Mouse (Mus musculus) MEL (cell line): Measurements from ENCODE around the gene Rexo5.

Source experiments
- CTCF ChIP-seq, 3 experiments: IDR thresholded peaks in 2 of 3; conservative IDR thresholded peaks in 1 of 3; 2 replicates each; pipeline ENCODE4 v1.5.1; 2011 to 2012; ENCODE audit warnings: low read length in 3 of 3, low read depth in 2 of 3, mild to moderate bottlenecking in 2 of 3, improper control_type of control experiment in 1 of 3, inconsistent platforms in 1 of 3, mixed read lengths in 1 of 3, moderate library complexity in 1 of 3; ENCODE audit not compliant: control insufficient read depth in 1 of 3, insufficient read depth in 1 of 3, poor library complexity in 1 of 3, severe bottlenecking in 1 of 3
- ELF1 ChIP-seq: IDR thresholded peaks from 2 replicates; pipeline ENCODE4 v1.6.1; 2014; ENCODE audit warnings: low read depth, mild to moderate bottlenecking, inconsistent platforms, low read length, improper control_type of control experiment, moderate library complexity
- EP300 ChIP-seq, 2 experiments: IDR thresholded peaks; 2 replicates each; pipeline ENCODE4 v1.6.1; 2011; ENCODE audit warnings: improper control_type of control experiment in 2 of 2, low read length in 2 of 2, low read depth in 1 of 2, mild to moderate bottlenecking in 1 of 2
- GATA1 ChIP-seq: IDR thresholded peaks from 2 replicates; pipeline ENCODE4 v1.6.1; 2011; ENCODE audit warnings: low read depth, low read length, improper control_type of control experiment
- MAX ChIP-seq: IDR thresholded peaks from 2 replicates; pipeline ENCODE4 v1.6.1; 2011; ENCODE audit warnings: low read length, improper control_type of control experiment
- POLR2A ChIP-seq, 2 experiments: IDR thresholded peaks; 2 replicates each; pipeline ENCODE4 v1.6.1; 2011 to 2012; ENCODE audit warnings: low read length in 2 of 2, mild to moderate bottlenecking in 2 of 2, control low read depth in 1 of 2, improper control_type of control experiment in 1 of 2, low read depth in 1 of 2, moderate library complexity in 1 of 2; ENCODE audit not compliant: control insufficient read depth in 1 of 2, insufficient read depth in 1 of 2, poor library complexity in 1 of 2
- TCF12 ChIP-seq: IDR thresholded peaks from 2 replicates; pipeline ENCODE4 v1.6.1; 2014; ENCODE audit warnings: low read depth, mild to moderate bottlenecking, inconsistent platforms, low read length, improper control_type of control experiment, moderate library complexity
- UBTF ChIP-seq: IDR thresholded peaks from 2 replicates; pipeline ENCODE4 v1.6.1; 2012; ENCODE audit warnings: low read depth, mild to moderate bottlenecking, inconsistent platforms, low read length, improper control_type of control experiment, moderate library complexity, borderline replicate concordance; ENCODE audit not compliant: insufficient read depth
- USF1 ChIP-seq: IDR thresholded peaks from 2 replicates; pipeline ENCODE4 v1.6.1; 2014; ENCODE audit warnings: low read depth, mild to moderate bottlenecking, inconsistent platforms, low read length, improper control_type of control experiment, moderate library complexity
- ZC3H11A ChIP-seq: IDR thresholded peaks from 2 replicates; pipeline ENCODE4 v1.6.1; 2012; ENCODE audit warnings: low read depth, mild to moderate bottlenecking, inconsistent platforms, low read length, improper control_type of control experiment

GRCm38 (mm10) chr7:119764377-119764776 is 29.4 kb upstream of the Rexo5 start:
- no peak for TF ChIP-seq UBTF
- TF ChIP-seq POLR2A (IDR thresholded peaks at IDR 0.05; ENCODE audit: control insufficient read depth in 1 of 2, insufficient read depth in 1 of 2, low read depth in 1 of 2, low read length in 2 of 2, poor library complexity in 1 of 2) = no peak
- no peak for TF ChIP-seq EP300 (IDR thresholded peaks at IDR 0.05; ENCODE audit: low read depth in 1 of 2, low read length in 2 of 2)
- TF ChIP-seq CTCF (IDR thresholded peaks at IDR 0.05 in 2 of 3, conservative IDR thresholded peaks at IDR 0.05 in 1 of 3; ENCODE audit: control insufficient read depth in 1 of 3, insufficient read depth in 1 of 3, low read depth in 2 of 3, low read length in 3 of 3, poor library complexity in 1 of 3, severe bottlenecking in 1 of 3) = no peak
- peak; percentile 50; the same call in 1 of the 2 replicates for TF ChIP-seq USF1
- no peak for TF ChIP-seq GATA1
- no peak for TF ChIP-seq ELF1
- TF ChIP-seq MAX = no peak
- TF ChIP-seq ZC3H11A = no peak
- TF ChIP-seq TCF12 = no peak
